Mouse (Mus musculus) stomach, embryonic 14.5 days (tissue): ENCODE measurements around the gene Wdr46. TPM values are rescaled to one million over a fixed set of nuclear protein-coding genes. Genes with fewer than 3 reads are reported as not detected.
A peak's percentile ranks its signal among the peaks of the same experiment; 100 is the strongest.
"Not testable (repeated sequence)": the region's sequence is repeated elsewhere in the genome, so short reads cannot be mapped to it uniquely, and the experiment has no call there.

Source experiments
- ATAC-seq: fragments of 200-750 bp; cut with Nextera tagmentation; 2 replicates; pipeline ENCODE4 v1.8.0; 2017; ENCODE audit warnings: low read depth, moderate TSS enrichment; ENCODE audit not compliant: insufficient number of reproducible peaks, insufficient read depth, low FRiP score
- H3K27ac ChIP-seq: fragments of 300-500 bp; sonication (generic); 2 replicates; pipeline ENCODE4 v1.5.1; 2014; ENCODE audit warnings: mild to moderate bottlenecking, low read length, moderate library complexity, mixed read lengths
- H3K27me3 ChIP-seq: fragments of 300-500 bp; sonication (generic); 2 replicates; pipeline ENCODE4 v1.6.1; 2014; ENCODE audit warnings: low read length, control low read depth, mixed read lengths; ENCODE audit not compliant: control insufficient read depth, insufficient read depth
- H3K36me3 ChIP-seq: fragments of 300-500 bp; sonication (generic); 2 replicates; pipeline ENCODE4 v1.6.1; 2014; ENCODE audit warnings: mild to moderate bottlenecking, control low read depth, low read length, moderate library complexity, mixed read lengths; ENCODE audit not compliant: control insufficient read depth, insufficient read depth
- H3K4me1 ChIP-seq: fragments of 300-500 bp; sonication (generic); 2 replicates; pipeline ENCODE4 v1.6.1; 2014; ENCODE audit warnings: low read length, control low read depth, mixed read lengths; ENCODE audit not compliant: control insufficient read depth, insufficient read depth
- H3K4me2 ChIP-seq: fragments of 300-500 bp; sonication (generic); replicated peaks from 2 replicates; pipeline ENCODE4 v1.6.1; 2014; ENCODE audit warnings: low read depth, low read length, control low read depth
- H3K4me3 ChIP-seq: fragments of 300-500 bp; sonication (generic); 2 replicates; pipeline ENCODE4 v1.5.1; 2014; ENCODE audit warnings: low read depth, low read length, control low read depth
- H3K9ac ChIP-seq: fragments of 300-500 bp; sonication (generic); replicated peaks from 2 replicates; pipeline ENCODE4 v1.6.1; 2014; ENCODE audit warnings: low read depth, mild to moderate bottlenecking, control low read depth, low read length, moderate library complexity, mixed read lengths
- H3K9me3 ChIP-seq: fragments of 300-500 bp; sonication (generic); 2 replicates; pipeline ENCODE4 v1.6.1; 2016; ENCODE audit warnings: low read depth, low read length, control low read depth; ENCODE audit not compliant: control insufficient read depth
- WGBS: fragments of 180-500 bp; shearing (Covaris S2); extraction: QIAGEN DNeasy Blood & Tissue Kit; methylation state at CpG from one replicate; pipeline ENCODE4 v1.1.7; 2014; 5-methylcytosine and 5-hydroxymethylcytosine counted together
- polyA plus RNA-seq: library from polyadenylated mRNA; unstranded; fragments of >200 nt; fragmentation: Nextera tagmentation; extraction: Ambion mirVana; gene quantifications from 2 replicates; pipeline ENCODE4 v1.2.1, GENCODE M21; 2014

The Wdr46 gene
- polyA plus RNA-seq, 1 experiment from 2014 or later: 19.0 TPM

DNA sequence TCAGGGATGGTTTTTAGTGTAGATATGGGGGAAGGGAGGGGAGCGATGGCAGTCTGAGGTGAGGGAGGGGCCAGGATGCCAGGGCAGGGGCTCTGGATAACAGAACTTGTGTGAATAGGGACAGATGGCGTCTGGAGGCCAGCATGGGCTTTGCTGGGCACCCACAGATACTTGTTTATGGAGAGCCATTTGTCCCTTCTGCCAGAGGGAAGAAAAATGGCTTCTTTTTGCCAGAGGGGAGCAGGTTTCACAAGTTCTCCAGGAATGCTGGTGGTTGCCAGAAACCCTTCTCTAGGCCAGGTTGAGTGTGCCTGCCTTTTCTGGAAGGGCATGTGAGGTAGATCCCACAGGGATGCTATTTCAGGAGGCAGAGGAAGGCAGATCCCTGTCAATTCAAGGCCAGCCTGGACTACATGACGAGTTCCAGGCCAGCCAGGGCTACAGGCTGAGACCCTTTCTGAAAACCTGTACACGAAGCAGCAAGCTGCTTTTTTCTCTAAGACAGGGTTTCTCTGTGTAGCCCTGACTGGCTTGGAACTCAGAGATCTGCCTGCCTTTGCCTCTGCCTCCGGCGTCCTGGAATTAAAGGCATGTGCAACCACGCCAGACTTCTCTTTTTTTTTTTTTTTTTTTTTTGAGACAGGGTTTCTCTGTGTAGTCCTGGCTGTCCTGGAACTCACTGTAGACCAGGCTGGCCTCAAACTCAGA is 40.0 kb upstream of the Wdr46 start:
- H3K27me3 ChIP-seq: no peaks in the 10 kb centered on the region
- no peaks in the 10 kb centered on the region for H3K36me3 ChIP-seq
- no peak overlapping the region for H3K9ac ChIP-seq
- ATAC-seq: no peak
- WGBS: 59% methylated on average over 7 of the region's 7 CpGs
- no peak overlapping the region for H3K4me3 ChIP-seq
- no peaks in the 10 kb centered on the region for H3K4me1 ChIP-seq
- H3K4me2 ChIP-seq: no peak overlapping the region
- H3K9me3 ChIP-seq: no peaks in the 10 kb centered on the region
- no peak overlapping the region for H3K27ac ChIP-seq

GRCm38 (mm10) chr17:33900989-33901314 is 39.5 kb upstream of the Wdr46 start:
- H3K4me2 ChIP-seq: no peak overlapping the region
- no peaks in the 10 kb centered on the region for H3K9me3 ChIP-seq
- no peak for ATAC-seq
- no peaks in the 10 kb centered on the region for H3K36me3 ChIP-seq
- no peak overlapping the region for H3K9ac ChIP-seq
- no peaks in the 10 kb centered on the region for H3K4me1 ChIP-seq
- H3K27me3 ChIP-seq: no peaks in the 10 kb centered on the region
- 78% methylated on average over 4 of the region's 4 CpGs for WGBS
- no peak overlapping the region for H3K4me3 ChIP-seq
- H3K27ac ChIP-seq: no peak overlapping the region

DNA sequence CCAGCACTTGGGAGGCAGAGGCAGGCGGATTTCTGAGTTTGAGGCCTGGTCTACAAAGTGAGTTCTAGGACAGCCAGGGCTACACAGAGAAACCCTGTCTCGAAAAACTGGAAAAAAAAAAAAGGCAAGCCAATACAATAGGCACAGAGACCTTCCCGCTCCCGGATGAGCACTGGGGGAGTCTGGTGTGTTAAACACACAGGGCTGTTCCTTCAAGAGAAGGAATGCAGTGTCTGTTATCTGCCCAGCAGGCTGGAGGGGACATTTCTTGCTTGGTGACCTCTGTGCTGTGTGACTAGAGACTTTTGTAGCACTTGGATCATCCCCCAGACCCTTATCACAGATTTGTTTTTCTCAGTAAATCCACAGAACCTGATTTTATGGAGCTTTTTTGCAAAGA is 38.8 kb upstream of the Wdr46 start:
- no peak for ATAC-seq
- no peaks in the 10 kb centered on the region for H3K4me1 ChIP-seq

GRCm38 (mm10) chr17:33902079-33902478 is 38.4 kb upstream of the Wdr46 start:
- H3K4me1 ChIP-seq: no peaks in the 10 kb centered on the region
- no peaks in the 10 kb centered on the region for H3K27me3 ChIP-seq
- H3K9me3 ChIP-seq: no peaks in the 10 kb centered on the region
- no peak for ATAC-seq
- no peak overlapping the region for H3K4me3 ChIP-seq
- H3K36me3 ChIP-seq: no peaks in the 10 kb centered on the region
- no peak overlapping the region for H3K27ac ChIP-seq
- 43% methylated on average over 4 of the region's 4 CpGs for WGBS
- no peak overlapping the region for H3K4me2 ChIP-seq
- H3K9ac ChIP-seq: no peak overlapping the region

More for the DNA sequence above, 38.8 kb upstream of the Wdr46 start:
- H3K4me2 ChIP-seq: no peak overlapping the region
- no peaks in the 10 kb centered on the region for H3K27me3 ChIP-seq
- no peak overlapping the region for H3K27ac ChIP-seq
- no peaks in the 10 kb centered on the region for H3K9me3 ChIP-seq
- 69% methylated on average over 4 of the region's 4 CpGs for WGBS
- no peak overlapping the region for H3K9ac ChIP-seq
- no peak overlapping the region for H3K4me3 ChIP-seq
- no peaks in the 10 kb centered on the region for H3K36me3 ChIP-seq

DNA sequence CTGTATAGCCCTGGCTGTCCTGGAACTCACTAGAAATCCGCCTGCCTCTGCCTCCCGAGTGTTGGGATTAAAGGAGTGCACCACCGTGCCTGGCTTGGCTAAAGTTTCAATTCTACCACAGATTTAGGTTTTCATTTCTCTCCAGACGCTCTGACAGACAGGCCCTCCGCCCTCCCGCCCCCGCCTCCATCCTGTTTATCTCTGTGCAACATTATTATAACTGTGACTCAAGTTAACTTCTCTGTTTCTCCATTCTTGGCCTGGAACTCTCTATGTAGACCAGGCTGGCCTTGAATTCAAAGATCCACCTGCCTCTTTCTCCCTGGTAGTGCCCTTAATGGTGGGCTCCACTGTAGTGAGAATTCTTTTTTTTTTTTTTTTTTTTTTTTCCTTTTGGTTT is 38.0 kb upstream of the Wdr46 start:
- Histone ChIP-seq H3K9ac (no peak overlapping the region), H3K36me3 (no peaks in the 10 kb centered on the region), H3K9me3 (no peaks in the 10 kb centered on the region), H3K27ac (no peak overlapping the region), H3K27me3 (no peaks in the 10 kb centered on the region), H3K4me2 (no peak overlapping the region), H3K4me3 (no peak overlapping the region), H3K4me1 (no peaks in the 10 kb centered on the region)
- WGBS: 76% methylated on average over 7 of the region's 7 CpGs
- no peak for ATAC-seq

DNA sequence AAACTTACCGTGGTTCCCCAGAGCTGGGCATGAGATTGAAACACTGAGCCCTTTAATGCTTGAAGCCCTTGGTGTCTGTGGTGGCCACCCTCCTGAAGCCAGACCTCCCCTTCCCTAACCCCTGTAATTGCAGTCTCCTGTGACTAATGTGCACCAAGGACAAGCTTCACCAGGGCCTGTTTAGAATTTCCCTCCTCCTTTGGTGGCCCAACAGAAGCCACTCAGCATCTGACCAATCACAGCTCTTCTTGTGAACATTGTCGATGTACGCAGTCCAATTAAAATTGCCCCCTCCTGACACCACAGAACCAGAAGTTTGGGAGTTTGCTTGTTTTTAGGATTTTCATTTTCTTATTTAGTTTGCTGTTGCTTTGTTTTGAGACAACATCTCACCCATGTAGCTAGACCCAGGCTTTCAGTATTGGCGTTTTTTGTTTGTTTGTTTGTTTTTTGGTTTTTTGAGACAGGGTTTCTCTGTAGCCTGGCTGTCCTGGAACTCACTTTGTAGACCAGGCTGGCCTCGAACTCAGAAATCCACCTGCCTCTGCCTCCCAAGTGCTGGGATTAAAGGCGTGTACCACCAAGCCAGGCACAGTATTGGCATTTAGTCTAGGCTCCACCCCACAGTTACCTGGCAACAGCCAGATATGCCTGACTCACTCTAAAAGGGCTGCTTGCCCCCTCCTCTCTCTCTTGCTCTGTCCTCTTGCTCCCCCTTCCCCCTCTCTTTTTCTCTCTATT is 36.4 kb upstream of the Wdr46 start:
- ATAC-seq, H3K4me2 ChIP-seq, H3K9ac ChIP-seq, H3K27me3 ChIP-seq, H3K4me3 ChIP-seq, H3K36me3 ChIP-seq, H3K4me1 ChIP-seq, H3K9me3 ChIP-seq, H3K27ac ChIP-seq: not testable (repeated sequence)
- 79% methylated on average over 6 of the region's 6 CpGs for WGBS

DNA sequence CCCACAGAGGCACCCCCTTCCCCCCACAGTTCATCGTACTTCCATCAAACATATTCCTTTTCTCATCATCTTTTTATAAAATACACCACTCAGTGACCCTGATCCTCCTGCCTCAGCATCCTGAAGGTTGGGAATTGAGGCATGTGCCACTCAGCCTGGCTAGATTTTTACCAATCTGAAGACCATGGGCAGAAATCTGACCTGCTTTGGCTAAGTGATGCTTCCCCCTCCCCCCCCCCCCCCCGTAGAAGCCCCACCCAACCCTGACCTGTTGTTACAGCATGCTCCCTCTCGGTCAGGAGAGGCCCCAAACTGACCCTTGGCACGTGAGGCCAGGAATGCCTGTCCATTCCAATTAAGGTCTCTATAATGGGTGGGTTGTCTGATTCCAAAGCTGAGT is 35.6 kb upstream of the Wdr46 start, which contains the start of gene Platr17:
Platr17 (plus strand) TSS at position 301 of the 400 bp plus-strand sequence.
- H3K9ac ChIP-seq, H3K9me3 ChIP-seq, H3K36me3 ChIP-seq, H3K4me1 ChIP-seq, H3K4me3 ChIP-seq, H3K27ac ChIP-seq, H3K27me3 ChIP-seq, H3K4me2 ChIP-seq, ATAC-seq: not testable (repeated sequence)
- 35% methylated on average over 4 of the region's 4 CpGs for WGBS

DNA sequence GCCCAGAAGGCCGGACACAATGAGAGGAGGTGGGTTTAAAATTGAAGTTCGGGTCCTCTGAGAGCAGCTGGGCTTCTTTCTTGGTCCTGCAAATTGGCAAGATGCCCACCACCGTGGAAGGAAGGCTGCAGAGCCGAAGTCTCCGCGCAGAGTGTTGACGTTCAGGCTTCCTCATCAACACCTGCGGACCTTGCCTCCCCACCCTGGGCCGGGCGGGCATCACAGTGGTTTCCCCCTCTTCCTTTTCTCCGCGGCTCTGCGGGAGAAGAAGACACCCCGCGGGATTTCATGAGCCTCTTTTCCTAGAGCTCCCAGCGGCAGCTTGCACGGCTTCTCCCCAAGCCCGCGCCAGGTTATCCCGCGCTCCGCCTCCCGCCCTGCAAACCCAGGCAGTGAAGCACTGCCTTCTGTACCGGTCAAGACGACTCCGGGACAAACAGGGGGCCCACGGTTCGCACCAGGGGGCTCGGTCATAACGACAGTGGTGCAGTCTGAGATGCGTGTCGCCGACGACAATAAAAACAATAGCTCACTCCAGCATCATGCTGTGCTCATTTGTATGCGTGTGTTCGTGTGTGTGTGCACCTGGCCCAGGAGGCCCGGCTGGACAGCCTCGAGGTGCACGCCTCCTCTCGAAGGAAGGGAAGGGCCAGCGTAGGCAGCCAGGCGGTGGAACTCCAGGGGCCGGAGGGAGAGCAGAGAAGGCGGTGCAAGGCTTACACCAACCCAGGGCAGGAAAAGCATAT is 32.0 kb upstream of the Wdr46 start:
- peaks cover 24% of the 10 kb centered on the region for H3K36me3 ChIP-seq
- peak overlapping the region; percentile 71 for H3K4me2 ChIP-seq
- no peaks in the 10 kb centered on the region for H3K9me3 ChIP-seq
- peaks cover 8% of the 10 kb centered on the region for H3K4me1 ChIP-seq
- under 1% methylated on average over 44 of the region's 44 CpGs for WGBS
- peak overlapping the region; percentile 34 for H3K9ac ChIP-seq
- H3K27me3 ChIP-seq: no peaks in the 10 kb centered on the region
- peak; percentile 46; the same call in 1 of the 2 replicates for ATAC-seq
- peak overlapping the region; percentile 87 for H3K27ac ChIP-seq
- peak overlapping the region; percentile 95 for H3K4me3 ChIP-seq
